Mouse (Mus musculus) C2C12 (cell line): ENCODE data around the gene Decr2.

Experiments
- CTCF ChIP-seq: IDR thresholded peaks from one replicate; pipeline ENCODE4 v1.5.1; 2011; ENCODE audit not compliant: control insufficient read depth, insufficient read depth, insufficient read length
- FOSL1 ChIP-seq: IDR thresholded peaks from one replicate; pipeline ENCODE4 v1.8.0; 2011; ENCODE audit warnings: mild to moderate bottlenecking, low read length; ENCODE audit not compliant: poor library complexity, insufficient read depth, severe bottlenecking
- MAX ChIP-seq: IDR thresholded peaks from one replicate; pipeline ENCODE4 v1.6.1; 2011; ENCODE audit warnings: mild to moderate bottlenecking, control low read depth
- MYOG ChIP-seq: IDR thresholded peaks from one replicate; pipeline ENCODE4 v1.6.1; 2011; ENCODE audit not compliant: control insufficient read depth, insufficient read length; ENCODE audit errors: extremely low read depth
- USF1 ChIP-seq: IDR thresholded peaks from one replicate; pipeline ENCODE4 v1.6.1; 2011; ENCODE audit warnings: low read depth, mild to moderate bottlenecking, control low read depth, moderate library complexity

DNA sequence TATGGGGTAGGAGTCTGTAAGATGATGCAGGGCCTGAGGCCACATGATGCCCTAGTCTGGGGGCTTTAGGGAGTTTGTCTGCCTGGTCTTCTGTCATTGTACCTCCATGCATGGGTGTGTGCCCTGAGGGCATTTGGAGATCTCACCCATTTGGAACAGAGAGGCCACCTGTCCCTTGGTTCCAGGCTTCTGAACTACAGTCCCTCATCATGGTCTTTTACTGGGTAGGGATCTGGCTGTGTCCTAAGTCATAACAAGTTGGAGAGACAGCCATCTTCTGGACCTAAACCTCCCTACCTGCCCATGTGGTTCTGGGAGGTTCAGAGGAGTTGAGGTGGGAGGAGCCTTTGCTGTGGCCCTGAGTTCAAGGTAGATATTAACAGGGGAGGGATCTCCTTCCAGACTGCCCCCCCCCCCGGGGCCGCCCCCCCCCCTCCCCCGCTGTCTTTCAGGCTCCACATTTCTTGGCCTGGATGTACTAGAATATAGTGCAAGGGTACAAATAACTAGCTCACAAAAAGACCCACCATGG is 25.9 kb upstream of the Decr2 start:
- TF ChIP-seq CTCF: no peak
- no peak for TF ChIP-seq MYOG
- no peak for TF ChIP-seq MAX
- TF ChIP-seq FOSL1: no peak
- TF ChIP-seq USF1: no peak
